Mouse (Mus musculus) spleen, postnatal 14 days (tissue): Measurements from ENCODE around the gene Mllt6.
"Not testable (repeated sequence)": the region's sequence is repeated elsewhere in the genome, so short reads cannot be mapped to it uniquely, and the experiment has no call there.

ENCODE experiments used
- DNase-seq, 2 experiments: peaks; one replicate each; pipeline ENCODE4 v3.0.0; 2021 to 2022; ENCODE audit warnings: low spot score in 2 of 2

The Mllt6 gene

DNA sequence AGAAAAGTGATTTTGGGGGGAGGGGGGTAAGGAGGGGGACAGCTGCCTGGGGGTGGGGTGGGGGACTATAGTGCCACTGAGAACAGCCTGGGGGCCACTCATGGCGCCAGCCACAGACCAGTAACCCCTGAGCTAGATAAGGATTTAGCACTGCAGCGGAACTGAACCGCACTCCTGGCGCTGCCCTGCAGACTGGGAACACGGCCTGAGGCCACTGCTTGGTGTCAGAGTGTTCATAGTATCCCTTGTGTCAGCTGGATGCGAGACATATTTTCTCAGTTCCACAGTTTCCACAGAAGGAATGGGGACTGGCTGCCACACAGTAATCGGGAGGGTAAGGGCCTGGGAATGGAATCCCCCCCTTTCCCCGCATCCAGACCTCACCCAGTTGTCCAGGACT, 52.8 kb downstream of the Mllt6 start:
- DNase-seq = no peak

DNA sequence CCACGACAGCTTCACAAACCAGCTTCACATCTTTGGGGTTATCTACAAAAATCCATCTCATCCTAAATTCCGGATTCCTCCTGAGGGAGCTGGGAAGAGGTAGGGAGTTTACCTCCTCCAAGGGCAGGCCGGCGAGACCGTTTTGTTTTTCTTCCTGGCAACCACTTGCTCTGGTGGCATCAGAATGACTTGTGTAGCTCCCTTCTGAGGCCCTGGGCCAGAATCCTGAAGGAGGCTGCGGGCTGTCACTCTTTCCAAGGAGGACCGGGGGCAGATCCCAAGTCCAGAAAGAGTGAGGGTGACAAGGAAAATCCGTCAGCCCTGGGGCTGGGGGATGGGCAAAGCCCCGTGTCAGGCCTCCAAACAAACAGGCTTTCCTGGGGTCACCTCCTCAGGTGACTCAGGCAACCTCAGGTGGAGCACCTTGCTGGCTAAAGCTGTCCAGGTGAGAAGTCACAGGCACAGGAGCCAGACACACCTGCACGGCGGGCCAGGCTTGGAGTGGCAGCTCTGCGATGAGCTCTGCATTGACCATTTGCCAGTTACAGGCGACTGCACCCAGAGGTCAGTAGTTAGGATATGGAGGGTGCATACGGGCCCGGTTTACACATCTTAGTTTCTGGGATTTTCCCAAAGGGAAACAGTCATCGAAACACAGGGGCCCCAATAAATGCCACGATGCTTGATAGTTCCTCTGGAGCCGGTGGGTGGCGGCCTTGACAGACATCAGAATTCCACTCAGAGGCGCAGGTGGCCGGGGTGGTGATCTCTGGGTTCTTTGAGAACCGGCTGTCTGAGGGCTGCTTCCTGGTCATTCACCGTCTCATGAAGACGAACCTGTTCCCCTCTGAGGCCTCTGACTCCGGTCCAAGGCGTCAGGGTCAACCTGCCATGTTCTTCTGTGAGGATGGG, 54.4 kb downstream of the Mllt6 start:
- no peak for DNase-seq

DNA sequence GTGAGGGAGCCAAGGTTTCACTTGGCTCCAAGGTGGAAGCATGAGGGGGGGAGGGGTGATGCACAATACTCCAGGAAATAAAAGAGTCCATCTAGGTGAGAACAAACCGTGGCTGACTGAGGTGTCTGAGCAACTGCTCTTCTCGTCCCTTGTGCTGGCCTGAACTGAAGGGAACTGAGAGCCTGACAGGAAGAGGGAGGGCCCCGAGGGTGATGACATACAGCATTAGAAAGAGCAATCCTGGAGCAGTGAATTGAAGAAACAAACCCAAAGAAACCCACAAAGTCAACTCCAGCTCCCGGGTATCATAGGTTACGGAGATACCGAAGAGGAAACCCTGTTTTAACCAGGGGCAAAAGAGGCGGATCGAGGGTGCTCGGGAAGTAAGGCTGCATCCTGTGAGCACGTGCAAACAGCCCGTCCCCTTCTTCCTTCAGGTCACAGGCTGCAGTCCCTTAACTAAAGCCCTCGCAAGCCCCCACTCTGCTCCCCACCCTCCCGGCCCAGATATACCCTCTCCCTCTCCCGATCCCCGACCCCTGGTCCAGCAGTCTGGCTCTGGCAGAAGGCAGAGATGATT, 55.2 kb downstream of the Mllt6 start:
- no peak for DNase-seq

DNA sequence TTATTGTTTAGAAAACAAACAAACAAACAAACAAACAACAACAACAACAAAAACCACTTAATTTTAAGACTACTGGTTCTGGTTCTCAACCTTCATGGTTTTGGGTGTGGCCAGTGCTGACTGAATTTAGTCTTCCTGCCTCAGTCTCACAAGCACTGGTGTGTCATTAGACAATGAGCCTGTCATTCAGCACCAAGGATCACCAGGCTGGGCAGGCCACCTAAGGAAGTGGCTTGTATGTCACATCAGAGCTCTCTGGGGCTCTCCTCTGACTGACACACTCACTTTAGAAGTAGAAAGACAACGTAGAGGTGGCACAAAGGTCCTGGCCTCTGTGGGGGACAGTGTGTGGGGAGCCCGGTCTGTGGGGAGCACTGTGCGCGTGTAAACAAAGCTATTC, 55.8 kb downstream of the Mllt6 start:
- DNase-seq = no peak

DNA sequence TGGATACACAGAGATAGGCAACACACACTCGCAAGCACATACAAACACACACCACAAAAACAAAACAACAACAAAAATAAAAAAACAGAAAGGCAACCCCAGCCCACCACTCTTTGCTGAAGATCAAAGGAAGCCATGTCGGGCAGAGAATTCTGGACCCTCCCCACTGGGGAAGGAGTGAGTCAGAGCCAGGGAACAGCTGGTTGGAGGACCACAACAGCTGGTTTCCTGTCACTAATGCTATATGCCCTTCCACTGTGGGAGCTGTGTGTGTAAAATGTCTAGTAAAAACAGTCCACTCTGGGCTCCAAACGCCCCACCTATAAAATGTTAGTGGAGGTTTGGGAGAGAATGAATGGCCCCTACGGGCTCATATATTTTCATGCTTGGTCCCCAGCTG, 58.1 kb downstream of the Mllt6 start:
- no peak for DNase-seq

DNA sequence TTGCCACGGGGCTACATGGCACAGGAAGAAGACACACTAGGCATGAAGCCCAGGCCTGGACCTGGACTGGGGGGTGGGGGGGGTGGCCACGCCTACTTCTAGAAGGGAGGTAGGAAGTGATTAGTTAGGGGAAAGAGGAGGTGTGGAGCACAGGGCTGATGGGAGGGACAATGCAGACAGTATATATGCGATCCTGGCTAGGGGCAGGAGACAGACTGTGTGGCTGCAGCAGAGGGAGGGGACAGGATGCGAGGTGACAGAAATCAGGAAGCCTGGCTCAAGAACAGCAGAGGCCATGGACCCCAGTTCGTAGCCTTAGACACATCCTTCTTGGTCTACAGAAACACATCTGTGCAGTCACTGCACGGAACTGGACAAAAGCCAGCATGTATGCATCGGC, 60.5 kb downstream of the Mllt6 start:
- DNase-seq = no peak

DNA sequence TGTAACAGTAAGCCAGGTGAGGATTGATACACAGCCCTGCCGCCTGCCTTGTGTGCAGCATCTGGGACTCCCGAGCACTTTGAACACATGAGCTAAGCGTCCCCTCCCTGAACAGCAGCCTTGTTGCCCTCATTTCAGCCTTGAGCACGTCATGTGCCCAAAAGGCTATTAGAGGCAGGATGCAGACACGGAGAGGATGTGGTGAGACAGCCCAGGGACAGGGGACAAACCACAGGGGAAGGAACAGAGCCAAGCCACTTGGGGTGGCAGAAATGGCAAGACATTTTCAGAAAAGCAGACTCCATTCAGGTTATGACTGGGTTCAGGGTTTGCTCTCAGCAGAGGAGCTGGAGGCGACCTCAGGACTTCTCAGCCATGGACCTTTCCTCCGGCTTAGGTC, 65.1 kb downstream of the Mllt6 start:
- DNase-seq = no peak

DNA sequence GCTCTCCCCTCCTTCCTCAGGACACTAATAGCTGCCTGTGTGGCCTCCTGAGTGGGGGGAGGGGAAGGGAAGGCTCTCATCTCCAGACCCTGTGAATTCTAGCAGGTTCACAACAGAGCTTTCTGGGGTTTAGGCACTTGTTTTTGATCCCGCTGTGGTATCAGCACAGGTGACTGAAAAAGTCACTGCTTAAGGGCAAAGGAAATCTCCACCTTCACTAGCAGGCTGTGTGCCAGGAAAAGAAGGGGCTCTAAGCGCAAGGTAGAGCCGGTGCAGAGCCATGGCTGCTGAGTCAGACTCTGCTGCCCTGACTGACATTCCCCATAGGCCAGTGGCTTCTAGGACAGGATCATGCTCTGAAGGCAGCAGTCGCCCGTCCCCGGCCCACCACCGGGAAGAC, 65.5 kb downstream of the Mllt6 start:
- no peak for DNase-seq

DNA sequence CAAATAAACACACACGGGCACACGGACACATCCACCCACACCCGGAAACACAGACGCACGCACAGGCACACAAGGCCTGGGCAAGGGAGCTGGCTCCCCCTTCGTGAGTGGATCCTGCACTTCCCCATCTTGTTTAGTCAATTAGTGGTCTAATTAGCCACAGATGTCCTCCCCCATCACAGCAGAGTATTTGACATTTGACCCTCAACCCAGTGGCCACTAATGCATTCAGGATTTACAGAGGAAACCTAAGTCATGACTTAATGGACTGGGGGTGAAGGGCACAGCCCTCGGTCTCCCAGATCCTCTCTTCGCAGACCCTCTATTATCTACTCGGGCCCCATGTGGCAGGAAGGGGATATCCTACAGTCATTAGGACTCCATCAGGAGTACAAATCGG, 70.5 kb downstream of the Mllt6 start:
- no peak for DNase-seq

DNA sequence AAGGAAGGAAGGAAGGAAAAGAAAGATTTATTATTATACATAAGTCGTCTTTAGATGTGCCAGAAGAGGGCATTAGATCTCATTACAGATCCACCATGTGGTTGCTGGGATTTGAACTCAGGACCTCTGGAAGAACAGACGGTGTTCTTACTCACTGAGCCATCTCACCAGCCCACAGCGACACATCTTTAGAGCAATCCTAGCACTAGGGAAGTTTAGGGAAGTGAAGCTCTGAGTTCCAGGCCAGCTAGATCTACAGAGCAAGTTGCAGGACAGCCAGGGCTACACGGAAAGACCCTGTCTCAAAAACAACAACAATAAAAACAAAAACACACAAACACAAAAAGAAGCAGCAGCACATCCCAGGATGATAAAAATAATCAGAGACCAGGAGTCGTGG, 71.6 kb downstream of the Mllt6 start:
- not testable (repeated sequence) for DNase-seq
